Mouse (Mus musculus): ENCODE data around the gene Gm11084.
A peak's percentile ranks its signal among the peaks of the same experiment; 100 is the strongest.
"Not testable (repeated sequence)": the region's sequence is repeated elsewhere in the genome, so short reads cannot be mapped to it uniquely, and the experiment has no call there.

Gene Gm11084

GRCm38 (mm10) chr2:72986616-72987015 is at the start of gene Gm11084:
Gene Gm11084 (minus strand): TSS chr2:72986716.
- DNase-seq (ENCODE audit: low spot score): no peak

- DNase-seq (ENCODE audit: low spot score): no peak
Measured at GRCm38 (mm10) chr2:73031061-73032055, 44.8 kb upstream of the Gm11084 start.

GRCm38 (mm10) chr2:73029846-73030245 is 43.3 kb upstream of the Gm11084 start:
- no peak for DNase-seq (ENCODE audit: low spot score)

- no peak for DNase-seq (ENCODE audit: low spot score)
Measured at GRCm38 (mm10) chr2:73028019-73028418, 41.5 kb upstream of the Gm11084 start.

GRCm38 (mm10) chr2:73027126-73027525 is 40.6 kb upstream of the Gm11084 start:
- no peak for DNase-seq (ENCODE audit: low spot score)

- DNase-seq (ENCODE audit: low spot score): no peak
Measured at GRCm38 (mm10) chr2:73023803-73024202, 37.3 kb upstream of the Gm11084 start.

GRCm38 (mm10) chr2:73021046-73021445 is 34.5 kb upstream of the Gm11084 start:
- DNase-seq (ENCODE audit: low spot score): no peak

- DNase-seq (ENCODE audit: low spot score): no peak
Measured at GRCm38 (mm10) chr2:73019371-73020146, 33.0 kb upstream of the Gm11084 start.

GRCm38 (mm10) chr2:73014063-73014462 is 27.5 kb upstream of the Gm11084 start:
- not testable (repeated sequence) for DNase-seq (ENCODE audit: low spot score)

- DNase-seq (ENCODE audit: low spot score): no peak
Measured at GRCm38 (mm10) chr2:73012636-73013035, 26.1 kb upstream of the Gm11084 start.

GRCm38 (mm10) chr2:73007472-73007871 is 21.0 kb upstream of the Gm11084 start:
- no peak for DNase-seq (ENCODE audit: low spot score)

GRCm38 (mm10) chr2:73005611-73006515 is 19.3 kb upstream of the Gm11084 start:
- DNase-seq (ENCODE audit: low spot score): no peak

GRCm38 (mm10) chr2:73003751-73004717 is 17.5 kb upstream of the Gm11084 start:
- DNase-seq (ENCODE audit: low spot score): peak; percentile 42

GRCm38 (mm10) chr2:73003049-73003448 is 16.5 kb upstream of the Gm11084 start:
- no peak for DNase-seq (ENCODE audit: low spot score)

GRCm38 (mm10) chr2:73002451-73002850 is 15.9 kb upstream of the Gm11084 start:
- DNase-seq (ENCODE audit: low spot score): no peak

- no peak for DNase-seq (ENCODE audit: low spot score)
Measured at GRCm38 (mm10) chr2:73001994-73002393, 15.5 kb upstream of the Gm11084 start.

GRCm38 (mm10) chr2:73000194-73000593 is 13.7 kb upstream of the Gm11084 start:
- DNase-seq (ENCODE audit: low spot score): no peak

GRCm38 (mm10) chr2:72997586-72997985 is 11.1 kb upstream of the Gm11084 start:
- no peak for DNase-seq (ENCODE audit: low spot score)

GRCm38 (mm10) chr2:72996808-72997378 is 10.4 kb upstream of the Gm11084 start:
- DNase-seq (ENCODE audit: low spot score): no peak
